Mouse (Mus musculus): ENCODE data around the gene Dna2. TPM values are rescaled to one million over a fixed set of nuclear protein-coding genes. Genes with fewer than 3 reads are reported as not detected.
A peak's percentile ranks its signal among the peaks of the same experiment; 100 is the strongest.

Gene Dna2
- polyA plus RNA-seq, 1 experiment from 2014 or later: 4.8 TPM

DNA sequence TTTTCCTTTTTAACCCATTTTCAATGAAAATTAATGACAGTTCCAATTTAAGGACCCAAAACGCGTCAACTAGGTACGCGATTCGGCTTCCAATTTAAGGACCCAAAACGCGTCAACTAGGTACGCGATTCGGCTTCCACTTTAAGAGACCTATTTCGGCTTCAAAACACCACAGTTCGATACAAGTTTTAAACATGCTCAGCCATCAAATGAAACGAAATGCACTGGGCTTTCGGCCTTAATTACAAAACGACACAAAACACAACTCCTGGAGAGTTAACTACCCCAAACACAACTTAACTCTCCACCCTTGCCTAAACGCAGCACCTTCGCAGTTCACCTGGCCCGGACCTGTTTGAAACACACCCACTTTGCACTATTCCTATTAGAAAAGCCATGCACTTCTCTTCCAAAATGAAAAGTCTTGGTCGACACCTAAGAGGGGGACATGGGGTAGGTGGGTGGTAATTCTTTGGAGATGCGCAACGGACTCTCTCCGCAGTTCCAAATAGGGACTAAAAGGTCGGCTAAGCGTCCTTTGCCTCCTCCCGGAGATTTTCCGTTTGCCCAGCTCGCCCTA is 75.8 kb downstream of the Dna2 start:
- Histone ChIP-seq H3K9me3 (replicated peaks) (no peaks in the 10 kb centered on the region), H3K4me3 (replicated peaks) (peak overlapping the region; percentile 76), H3K4me1 (peaks cover 55% of the 10 kb centered on the region), H3K36me3 (peaks cover 4% of the 10 kb centered on the region; the same call in 1 of the 2 replicates), H3K27me3 (replicated peaks) (no peaks in the 10 kb centered on the region), H3K4me2 (peak overlapping the region; percentile 67), H3K9ac (replicated peaks) (peak overlapping the region; percentile 89), H3K27ac (replicated peaks) (peak overlapping the region; percentile 100)
- under 1% methylated on average over 27 of the region's 27 CpGs for WGBS
- no peak for ATAC-seq (ENCODE audit: low FRiP score)

DNA sequence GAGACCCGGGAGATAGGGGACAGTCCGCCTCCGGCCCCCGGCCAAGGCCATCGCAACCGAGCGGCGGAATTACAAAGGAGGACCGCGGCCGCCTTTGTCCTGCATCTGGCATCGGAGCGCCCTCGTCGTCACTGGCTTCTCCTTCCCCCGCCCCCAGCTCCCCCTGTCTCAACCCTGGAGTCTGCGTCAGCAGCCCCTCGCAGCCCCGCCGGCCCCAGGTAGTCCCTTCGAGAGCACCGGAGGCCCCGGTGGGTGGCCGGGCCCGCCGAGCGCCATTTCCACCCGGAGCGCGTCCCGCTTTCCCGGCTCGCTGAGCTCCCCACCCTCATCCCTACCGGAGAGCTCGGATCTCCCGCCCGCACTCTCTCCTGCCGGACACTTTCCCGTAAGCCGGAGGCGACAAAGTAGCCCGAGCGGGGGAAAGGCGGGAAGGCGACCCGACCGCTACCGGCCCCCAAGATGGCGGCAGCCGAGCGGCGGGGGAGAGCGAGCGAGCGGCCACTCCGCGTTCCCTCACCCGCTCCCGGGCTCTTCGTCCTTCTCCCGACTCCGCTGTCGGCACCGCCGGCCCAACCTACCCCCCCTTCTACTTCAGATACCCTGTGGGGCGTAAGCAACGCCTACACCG is 76.4 kb downstream of the Dna2 start:
- Histone ChIP-seq H3K36me3 (no peaks in the 10 kb centered on the region), H3K4me2 (peak overlapping the region; percentile 67), H3K9ac (replicated peaks) (peak overlapping the region; percentile 89), H3K9me3 (replicated peaks) (no peaks in the 10 kb centered on the region), H3K27ac (replicated peaks) (peak overlapping the region; percentile 100), H3K27me3 (replicated peaks) (no peaks in the 10 kb centered on the region), H3K4me1 (peaks cover 55% of the 10 kb centered on the region), H3K4me3 (replicated peaks) (peak overlapping the region; percentile 76)
- under 1% methylated on average over 63 of the region's 68 CpGs for WGBS
- ATAC-seq (ENCODE audit: low FRiP score): peak; percentile 37

Other genes starting within 250 kb of the Dna2 start
- gene Stox1, start 220.9 kb upstream of the Dna2 start, polyA plus RNA-seq (2015; fragmentation: Nextera tagmentation; extraction: Ambion mirVana): 3.2 and 3.3 TPM in 2 replicates
- gene Ccar1, start 154.7 kb upstream of the Dna2 start, polyA plus RNA-seq (2015; fragmentation: Nextera tagmentation; extraction: Ambion mirVana): 87.7 and 102 TPM in 2 replicates
- gene Tet1, start 38.0 kb upstream of the Dna2 start, polyA plus RNA-seq (2015; fragmentation: Nextera tagmentation; extraction: Ambion mirVana): 36.8 and 37.8 TPM in 2 replicates
- gene Slc25a16, start 26.4 kb upstream of the Dna2 start, polyA plus RNA-seq (2015; fragmentation: Nextera tagmentation; extraction: Ambion mirVana): 13.9 and 14.8 TPM in 2 replicates
- gene Rufy2, start 33.2 kb downstream of the Dna2 start, polyA plus RNA-seq (2015; fragmentation: Nextera tagmentation; extraction: Ambion mirVana): 59.5 and 61.5 TPM in 2 replicates
- gene Hnrnph3, start 77.2 kb downstream of the Dna2 start, polyA plus RNA-seq (2015; fragmentation: Nextera tagmentation; extraction: Ambion mirVana): 116 and 117 TPM in 2 replicates
- gene Pbld2, start 77.3 kb downstream of the Dna2 start, polyA plus RNA-seq (2015; fragmentation: Nextera tagmentation; extraction: Ambion mirVana): 0.81 and 1.00 TPM in 2 replicates
- 0.73 and 1.0 TPM in 2 replicates for gene Pbld1, start 113.1 kb downstream of the Dna2 start, polyA plus RNA-seq (2015; fragmentation: Nextera tagmentation; extraction: Ambion mirVana)
- gene Atoh7, start 152.6 kb downstream of the Dna2 start, polyA plus RNA-seq (2015; fragmentation: Nextera tagmentation; extraction: Ambion mirVana): 2.7 and 3.8 TPM in 2 replicates

All from neural tube, embryonic 15.5 days (tissue).